Mouse (Mus musculus): ENCODE results near the gene Smg9.
A peak's percentile ranks its signal among the peaks of the same experiment; 100 is the strongest.

GRCm38 (mm10) chr7:24406528-24407344, 7.3 kb downstream of the Smg9 start:
- TF ChIP-seq CTCF (IDR thresholded peaks at IDR 0.05; ENCODE audit: borderline replicate concordance, insufficient read depth, low read depth, low read length) (peak; percentile 71), POLR2A (IDR thresholded peaks at IDR 0.05; ENCODE audit: borderline replicate concordance, insufficient read depth, low read length) (no peak)

Data from cerebellum, adult 2 months (tissue).